Mouse (Mus musculus) megakaryocyte, embryonic 14.5 days (primary cell): ENCODE measurements around the gene Nfix. TPM values are rescaled to one million over a fixed set of nuclear protein-coding genes. Genes with fewer than 3 reads are reported as not detected.

ENCODE experiments used
- H3K27me3 ChIP-seq: replicated peaks from 2 replicates; pipeline ENCODE3; 2012; ENCODE audit warnings: inconsistent platforms
- H3K36me3 ChIP-seq: replicated peaks from 2 replicates; pipeline ENCODE3; 2012; ENCODE audit warnings: low read length, inconsistent platforms, mixed read lengths
- H3K4me1 ChIP-seq: 2 replicates; pipeline ENCODE4 v1.6.1; 2012; ENCODE audit warnings: inconsistent platforms
- H3K4me3 ChIP-seq: replicated peaks from 2 replicates; pipeline ENCODE3; 2012; ENCODE audit warnings: moderate library complexity, mild to moderate bottlenecking, inconsistent platforms
- H3K9me3 ChIP-seq: 2 replicates; pipeline ENCODE4 v1.6.1; 2012; ENCODE audit warnings: inconsistent platforms
- FLI1 ChIP-seq: IDR thresholded peaks from 2 replicates; pipeline ENCODE4 v1.6.1; 2012; ENCODE audit warnings: low read length, inconsistent platforms, mixed read lengths
- GATA1 ChIP-seq: IDR thresholded peaks from 3 replicates; pipeline ENCODE4 v1.6.1; 2012; ENCODE audit warnings: mixed read lengths, low read length, inconsistent platforms, borderline replicate concordance
- polyA plus RNA-seq: library from polyadenylated mRNA; stranded (reverse); fragments of >175 nt; gene quantifications from 2 replicates; pipeline ENCODE4 v1.2.3, GENCODE M21; 2012; ENCODE audit warnings: low replicate concordance; ENCODE audit not compliant: insufficient read depth

The Nfix gene
- polyA plus RNA-seq, 1 experiment = 18.4 TPM

DNA sequence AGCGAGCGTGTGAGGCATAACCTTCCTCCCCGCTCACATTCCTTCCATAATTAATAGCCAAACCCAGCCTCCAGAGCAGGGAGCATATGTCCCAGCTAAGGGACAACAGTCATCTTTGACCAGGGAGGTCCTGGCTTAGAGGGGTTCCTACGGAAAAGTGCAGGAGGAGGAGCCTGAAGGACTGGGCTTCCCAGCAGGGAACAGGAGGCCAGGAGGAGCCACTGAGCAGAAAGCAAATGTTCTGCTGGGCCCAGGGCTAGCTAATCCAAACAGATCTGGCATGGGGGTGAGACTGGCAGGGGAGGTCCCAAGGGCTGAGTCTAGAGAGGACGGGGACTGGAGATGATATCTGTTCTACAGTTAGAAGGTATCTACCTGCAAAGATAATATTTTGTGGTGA lies 42.6 kb downstream of the Nfix start:
- Histone ChIP-seq H3K4me1 (peaks cover 33% of the 10 kb centered on the region), H3K27me3 (peaks cover 33% of the 10 kb centered on the region), H3K36me3 (peaks cover 20% of the 10 kb centered on the region), H3K9me3 (no peaks in the 10 kb centered on the region), H3K4me3 (no peak overlapping the region)
- TF ChIP-seq FLI1 (no peak), GATA1 (no peak)

DNA sequence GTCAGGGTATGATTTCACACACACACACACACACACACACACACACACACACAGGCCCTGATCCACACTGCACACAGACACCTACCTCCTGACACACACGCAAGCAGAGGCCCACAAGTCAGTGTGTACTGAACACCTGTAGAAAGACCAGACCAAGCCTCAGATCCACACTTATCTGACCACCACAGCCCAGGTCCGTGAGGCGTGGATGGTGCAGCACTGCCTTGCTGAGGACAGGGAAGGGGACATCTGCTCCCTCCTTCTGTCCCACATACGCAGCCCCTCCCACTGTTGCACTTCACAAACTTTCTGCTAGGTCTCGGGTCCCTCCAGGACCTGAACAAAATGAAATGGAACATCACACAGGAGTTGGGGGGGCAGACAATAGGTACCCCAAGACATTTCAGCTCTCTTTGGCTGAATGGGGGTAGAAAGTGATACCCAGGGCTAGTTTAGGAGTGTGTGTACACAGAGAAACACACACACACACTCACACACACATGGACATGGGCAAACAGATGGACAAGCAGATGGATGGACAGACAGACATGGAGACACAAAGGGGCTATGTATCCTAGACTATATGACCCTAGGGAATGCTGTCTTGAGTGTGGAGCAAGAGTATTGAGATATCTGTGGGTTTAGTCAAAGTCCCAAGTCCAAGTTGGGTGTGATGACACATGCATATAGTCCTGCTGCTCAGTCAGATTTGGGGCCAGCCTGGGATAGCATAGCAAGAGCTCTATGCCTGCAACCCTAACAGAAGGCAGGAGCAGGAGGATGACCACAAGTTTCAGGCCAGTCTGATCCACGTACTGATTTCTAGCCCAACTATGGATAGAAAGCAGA lies 47.2 kb downstream of the Nfix start:
- no peaks in the 10 kb centered on the region for H3K9me3 ChIP-seq

DNA sequence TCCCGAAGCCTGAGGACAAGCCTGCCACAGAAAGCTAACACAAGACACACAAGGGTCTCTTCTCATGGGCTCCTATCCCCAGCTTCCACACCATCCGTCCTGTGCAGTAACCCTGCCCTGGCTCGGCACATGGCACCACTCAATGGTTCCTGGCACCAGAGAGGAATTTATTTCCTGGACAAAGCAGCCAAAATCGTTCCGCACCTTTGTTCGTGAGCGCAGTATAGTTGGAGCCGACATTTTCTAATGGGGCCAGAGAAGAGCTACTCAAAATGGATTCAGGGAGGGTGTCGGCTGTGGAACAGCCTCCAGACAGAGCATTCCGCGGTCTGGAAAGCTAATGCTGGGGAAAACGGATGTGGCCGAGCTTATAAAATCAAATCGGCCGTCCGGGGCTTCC lies 50.6 kb downstream of the Nfix start:
- Histone ChIP-seq H3K27me3 (peaks cover 37% of the 10 kb centered on the region), H3K4me1 (peaks cover 38% of the 10 kb centered on the region), H3K4me3 (no peak overlapping the region), H3K36me3 (peaks cover 22% of the 10 kb centered on the region), H3K9me3 (no peaks in the 10 kb centered on the region)
- TF ChIP-seq FLI1 (no peak), GATA1 (no peak)

More for the DNA sequence above, 47.2 kb downstream of the Nfix start:
- H3K4me3 ChIP-seq = peak overlapping the region; percentile 67
- H3K36me3 ChIP-seq = peaks cover 33% of the 10 kb centered on the region
- H3K27me3 ChIP-seq = peaks cover 33% of the 10 kb centered on the region
- TF ChIP-seq GATA1 (no peak), FLI1 (no peak)
- peaks cover 25% of the 10 kb centered on the region for H3K4me1 ChIP-seq

DNA sequence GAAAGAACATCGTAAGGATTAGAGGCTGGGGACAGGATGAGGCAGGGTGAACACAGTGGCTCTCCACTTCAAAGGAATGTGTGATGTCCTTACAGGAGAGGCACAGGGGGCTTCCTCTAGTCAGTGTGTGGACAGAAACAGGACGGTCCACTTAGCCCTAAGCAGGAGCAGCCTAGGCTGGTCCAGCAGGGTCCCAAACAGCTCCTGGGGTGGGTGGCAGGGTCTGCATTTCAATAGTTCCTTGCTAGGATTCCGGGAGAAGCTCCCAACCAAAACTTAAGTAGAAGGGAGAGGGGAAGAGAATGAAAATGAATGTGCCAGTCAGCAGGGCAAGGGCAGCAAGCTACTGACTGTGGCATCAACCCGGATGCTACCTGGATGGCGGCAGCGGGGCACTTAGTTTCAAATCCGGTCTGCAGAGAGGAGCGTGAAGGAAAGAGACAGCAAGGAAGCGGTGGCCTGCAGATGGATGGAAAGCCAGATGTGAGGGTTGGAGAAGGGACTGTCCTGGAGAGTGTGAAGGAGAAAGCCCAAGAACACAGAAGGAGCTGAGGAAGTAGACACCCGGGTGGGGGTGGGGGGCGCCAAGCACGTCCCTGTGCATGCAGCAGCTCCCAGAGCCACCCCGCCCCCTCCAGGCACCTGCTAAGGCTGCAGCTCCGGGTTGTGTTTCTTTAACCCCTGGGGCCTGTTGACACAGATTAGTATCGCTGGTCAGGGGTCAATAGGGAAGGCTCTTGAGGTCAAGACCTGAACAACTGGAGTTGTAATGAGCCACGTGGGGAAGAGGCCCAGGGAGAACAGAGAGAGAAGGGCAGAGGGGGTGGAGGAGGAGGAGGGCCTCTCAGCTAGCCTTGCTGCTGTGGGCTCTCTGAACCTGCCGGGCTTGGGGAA lies 54.9 kb downstream of the Nfix start:
- Histone ChIP-seq H3K4me1 (peaks cover 54% of the 10 kb centered on the region), H3K9me3 (no peaks in the 10 kb centered on the region), H3K4me3 (no peak overlapping the region), H3K36me3 (peaks cover 8% of the 10 kb centered on the region), H3K27me3 (peaks cover 26% of the 10 kb centered on the region)
- TF ChIP-seq FLI1 (no peak), GATA1 (no peak)

DNA sequence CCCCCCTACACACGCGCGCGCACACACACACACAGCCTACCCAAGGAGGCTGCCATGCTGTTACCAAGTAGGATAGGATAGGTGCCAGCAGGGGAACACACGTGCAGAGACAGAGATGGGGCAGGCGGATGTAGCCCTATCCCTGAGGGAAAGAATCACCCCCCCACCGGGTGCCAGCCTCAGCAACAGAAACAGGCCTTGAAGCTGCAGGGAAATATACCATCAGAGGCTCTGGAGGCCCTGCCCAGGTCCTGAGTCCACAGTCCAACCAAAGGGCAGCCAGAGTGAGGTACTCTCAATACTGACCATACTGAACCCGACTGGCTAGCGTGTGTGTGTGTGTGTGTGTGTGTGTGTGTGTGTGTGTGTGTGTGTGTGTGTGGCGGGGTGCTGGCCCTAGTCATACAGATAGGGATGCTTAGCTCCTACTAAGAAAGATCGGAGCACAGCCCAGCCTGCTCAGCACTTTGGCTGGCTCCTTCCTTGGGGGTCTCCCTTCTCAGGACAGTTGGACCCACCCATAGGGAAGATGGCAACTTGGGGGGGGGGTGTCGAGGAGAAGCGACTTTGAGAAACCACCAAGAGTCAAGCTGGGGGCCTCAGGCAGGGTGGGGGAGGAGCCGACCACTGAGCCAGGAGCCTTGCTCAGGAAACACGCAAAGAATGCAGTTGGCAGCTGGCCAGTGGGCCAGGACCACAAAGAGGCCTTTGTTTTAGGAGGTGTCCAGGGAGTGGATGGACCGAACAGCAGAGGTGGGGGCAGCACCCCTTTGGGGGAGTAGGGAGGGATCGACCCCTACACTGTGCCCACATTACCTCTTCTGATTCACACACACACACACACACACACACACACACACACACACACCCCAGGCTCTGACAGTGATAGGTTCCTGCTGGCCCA lies 56.4 kb downstream of the Nfix start:
- Histone ChIP-seq H3K9me3 (no peaks in the 10 kb centered on the region), H3K4me3 (no peak overlapping the region), H3K27me3 (peaks cover 34% of the 10 kb centered on the region), H3K36me3 (no peaks in the 10 kb centered on the region), H3K4me1 (peaks cover 65% of the 10 kb centered on the region)
- TF ChIP-seq FLI1 (no peak), GATA1 (no peak)

DNA sequence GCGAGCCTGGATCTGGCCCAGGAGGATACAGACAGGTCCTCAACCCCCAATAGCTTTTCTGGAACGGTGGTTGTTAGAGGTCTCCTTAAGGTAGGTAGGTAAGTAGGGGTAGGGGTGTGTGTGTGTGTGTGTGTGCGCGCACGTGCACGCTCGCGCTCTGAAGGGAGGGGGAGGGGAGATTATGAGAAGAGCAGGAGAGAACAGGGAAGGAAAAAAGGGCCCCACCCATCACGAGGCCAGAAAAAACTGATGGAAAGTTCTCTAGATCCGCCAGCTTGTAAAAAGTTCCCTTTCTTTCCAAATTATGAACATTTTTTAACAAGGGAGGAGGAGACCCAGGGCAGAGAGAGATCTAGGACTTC lies 57.1 kb downstream of the Nfix start:
- Histone ChIP-seq H3K4me1 (peaks cover 72% of the 10 kb centered on the region), H3K27me3 (peaks cover 40% of the 10 kb centered on the region), H3K9me3 (no peaks in the 10 kb centered on the region), H3K4me3 (no peak overlapping the region), H3K36me3 (no peaks in the 10 kb centered on the region)
- TF ChIP-seq GATA1 (no peak), FLI1 (no peak)

DNA sequence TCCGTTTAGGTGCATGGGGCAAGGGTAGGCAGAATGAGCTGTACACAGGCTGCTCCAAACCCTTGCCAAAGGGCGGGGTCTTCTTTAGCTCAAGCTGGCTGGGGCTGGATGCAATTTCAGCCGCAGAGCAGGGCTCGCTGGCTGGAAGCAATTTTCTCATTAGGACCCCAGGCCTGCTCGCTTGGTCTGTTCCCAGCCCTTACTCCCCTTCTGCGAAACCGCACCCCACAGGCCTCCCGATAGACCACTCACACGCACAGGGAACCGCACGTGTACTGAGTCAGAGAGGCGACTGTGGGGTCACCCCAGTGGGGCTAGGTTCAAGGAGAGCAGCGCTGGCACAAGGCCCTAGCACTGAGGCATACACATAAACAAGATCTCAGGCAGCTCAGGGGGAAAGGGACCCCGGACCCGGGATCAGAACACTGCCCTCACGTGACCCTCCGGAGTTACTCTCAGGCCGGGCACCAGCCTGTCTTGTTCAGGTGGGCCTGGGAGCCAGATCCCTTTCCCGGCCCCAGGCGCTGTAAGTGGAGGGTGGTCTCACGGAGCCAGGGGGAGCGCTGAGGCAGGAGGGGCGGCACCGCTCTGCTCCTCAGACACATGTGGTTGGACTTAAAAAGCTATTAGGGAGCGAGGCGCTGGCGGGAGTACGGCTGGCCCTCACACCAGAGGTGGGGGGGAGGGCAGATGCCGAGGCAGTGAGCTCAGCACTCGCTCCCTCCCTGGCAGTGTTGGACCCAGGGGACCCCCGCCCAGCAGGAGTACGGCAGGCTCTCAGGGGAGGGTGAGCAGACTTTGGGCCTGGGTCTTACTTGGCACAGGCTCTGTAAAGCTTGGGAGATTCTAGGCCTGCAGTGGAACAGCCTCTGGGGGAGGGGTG lies 57.7 kb downstream of the Nfix start:
- Histone ChIP-seq H3K27me3 (peaks cover 40% of the 10 kb centered on the region), H3K4me3 (no peak overlapping the region), H3K9me3 (no peaks in the 10 kb centered on the region), H3K4me1 (peaks cover 79% of the 10 kb centered on the region), H3K36me3 (no peaks in the 10 kb centered on the region)
- TF ChIP-seq GATA1 = no peak
- no peak for TF ChIP-seq FLI1

DNA sequence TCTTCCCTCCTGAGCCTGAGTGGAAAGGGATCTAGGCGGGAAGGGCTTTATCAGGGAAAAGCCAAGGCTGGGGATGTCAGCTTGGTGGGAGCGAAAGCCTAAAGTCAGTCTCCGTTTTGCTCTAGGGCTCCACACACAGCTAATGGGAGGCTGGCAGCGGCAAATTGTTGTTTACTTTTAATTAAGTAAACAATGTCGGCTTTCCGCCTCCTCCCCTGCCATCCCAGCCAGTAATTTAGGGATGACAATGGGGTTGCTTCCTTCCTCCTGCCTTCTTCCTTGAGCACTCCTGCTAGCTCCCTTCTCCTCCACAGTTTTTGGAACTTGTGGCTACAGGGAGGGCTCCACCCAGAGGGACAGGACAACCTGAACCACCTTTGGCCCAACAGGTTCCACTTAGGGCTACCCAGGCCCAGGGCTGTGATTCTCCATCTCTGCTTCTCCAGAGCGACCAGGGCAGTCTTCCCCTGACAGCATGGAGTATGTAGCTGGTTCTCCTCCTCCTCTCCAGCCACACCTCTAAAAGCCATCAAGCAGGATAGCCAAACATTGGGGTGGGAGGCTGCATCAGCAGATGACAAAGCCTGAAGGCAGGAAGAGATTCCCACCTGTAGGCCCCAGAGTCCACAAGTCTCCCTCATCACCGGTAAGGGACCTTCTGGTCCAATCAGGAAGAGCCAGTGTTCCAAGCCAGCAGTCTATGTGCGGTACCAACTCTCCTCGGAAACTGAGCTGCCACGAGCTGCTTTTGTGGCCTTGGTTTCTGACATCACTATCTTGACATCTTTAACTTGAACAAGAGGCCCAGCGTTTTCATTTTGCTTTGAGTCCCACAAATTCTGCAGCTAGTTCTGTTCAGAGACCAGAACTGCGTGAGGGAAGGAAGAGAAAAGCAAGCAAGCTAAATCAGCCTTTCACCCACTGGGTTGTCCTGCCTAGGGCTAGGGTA lies 59.0 kb downstream of the Nfix start:
- Histone ChIP-seq H3K4me3 (no peak overlapping the region), H3K36me3 (no peaks in the 10 kb centered on the region), H3K4me1 (peaks cover 88% of the 10 kb centered on the region), H3K9me3 (no peaks in the 10 kb centered on the region), H3K27me3 (peaks cover 38% of the 10 kb centered on the region)
- TF ChIP-seq GATA1 (no peak), FLI1 (no peak)
